Mouse (Mus musculus) lung, adult 10 weeks (tissue): ENCODE results near the gene Cog3. TPM values are rescaled to one million over a fixed set of nuclear protein-coding genes. Genes with fewer than 3 reads are reported as not detected.

Experiments
- polyA plus RNA-seq: library from polyadenylated mRNA; stranded (reverse); fragments of 350-450 nt; fragmentation: Illumina TruSeq; extraction: RNeasy Lipid Tissue Mini Kit (QIAGEN cat#74804); gene quantifications from one replicate; pipeline ENCODE4 v1.2.3, GENCODE M21; 2014; ENCODE audit warnings: low read depth, low replicate concordance; ENCODE audit not compliant: insufficient read depth

Cog3 gene
- polyA plus RNA-seq, result 12.6 TPM

DNA sequence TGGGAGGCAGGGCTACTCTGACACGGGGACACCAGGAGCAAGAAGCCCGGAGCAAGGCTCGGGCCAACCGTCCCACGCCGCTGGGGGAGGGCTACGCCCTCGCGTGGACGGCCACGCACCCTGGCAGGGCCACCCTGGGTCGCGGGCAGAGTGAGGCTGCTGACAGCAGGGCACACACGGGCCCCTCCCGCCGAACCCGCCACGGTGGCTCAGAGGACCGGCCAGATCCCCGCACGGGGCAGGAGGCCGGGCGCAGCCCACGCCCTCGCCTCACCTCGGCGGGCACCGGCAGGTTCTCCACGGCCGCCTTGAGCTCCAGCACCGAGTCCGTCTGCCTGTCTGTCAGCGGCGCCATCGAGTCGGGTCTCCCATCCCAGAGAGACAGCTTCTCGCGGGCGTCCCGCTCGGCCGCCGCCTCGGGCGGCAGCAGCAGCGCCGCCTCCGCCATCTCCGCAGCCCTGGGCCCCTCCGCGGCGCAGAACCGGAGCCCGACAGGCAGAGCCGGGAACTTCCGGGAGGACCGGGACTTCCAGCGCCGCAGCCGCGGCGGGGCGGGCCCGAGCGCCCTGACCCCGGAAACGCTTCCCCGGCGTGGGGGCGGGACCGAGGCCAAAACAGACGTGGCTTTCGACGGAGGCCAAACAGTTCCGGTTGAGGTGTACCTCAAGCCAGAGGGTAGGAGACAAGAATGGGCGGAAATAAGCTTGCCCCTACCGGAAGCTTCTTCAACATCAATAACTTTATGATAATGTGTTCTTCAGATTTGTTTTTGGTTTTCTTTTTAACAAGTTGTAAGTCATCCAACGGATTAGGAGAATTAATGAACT lies at the start of gene Cog3:
Gene Cog3, minus strand, starts transcription at position 527 of the 827 bp plus-strand sequence.

DNA sequence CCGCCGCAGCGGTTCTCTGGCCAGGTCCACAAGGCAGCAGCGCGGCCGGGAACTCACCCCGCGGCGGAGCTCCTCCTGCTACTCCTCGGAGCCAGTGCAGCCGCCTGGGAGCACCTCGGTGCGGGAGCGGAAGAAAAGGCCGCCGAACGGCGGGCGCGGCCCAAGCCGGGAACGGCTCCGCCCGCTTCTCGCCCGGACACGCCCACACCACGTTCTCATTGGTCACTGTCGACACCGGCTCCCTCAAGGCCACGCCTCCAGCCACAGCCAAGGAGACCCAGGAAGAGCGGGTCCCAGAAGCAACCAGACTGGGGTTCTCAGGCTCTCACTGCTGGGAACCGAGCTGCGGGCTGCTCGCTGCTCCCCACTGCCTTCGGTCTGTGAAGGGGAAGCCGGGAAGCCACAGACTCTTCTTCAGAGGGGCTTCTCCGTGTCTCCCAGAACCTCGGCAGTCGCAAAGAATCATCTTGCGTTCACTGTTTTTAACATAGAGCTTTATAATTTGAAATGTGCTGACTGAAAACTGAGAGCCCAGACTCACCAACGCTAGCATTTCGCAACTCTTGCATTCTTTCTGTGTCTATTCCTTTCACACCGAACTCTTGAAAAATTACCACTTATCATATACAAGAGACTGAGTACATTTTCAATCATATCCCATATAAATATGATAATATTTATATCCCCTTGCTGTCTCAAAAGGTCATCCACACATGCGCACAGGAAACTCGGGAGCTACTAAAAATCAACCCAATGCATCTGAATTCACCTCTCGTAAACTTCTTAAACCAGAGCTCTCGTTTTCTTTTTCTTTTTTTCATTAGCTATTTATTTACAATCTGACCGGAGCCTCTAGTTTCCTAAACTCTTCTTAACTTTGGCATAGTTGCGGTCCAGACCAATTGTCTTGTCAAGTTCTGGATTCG lies 32.8 kb upstream of the Cog3 start, which contains the start of gene Slc25a30:
Gene Slc25a30, minus strand, starts transcription at position 170 of the 926 bp plus-strand sequence.

Other genes starting within 250 kb of the Cog3 start
- not detected for gene Spert, start 161.4 kb downstream of the Cog3 start, polyA plus RNA-seq
- gene Erich6b, start 112.3 kb downstream of the Cog3 start, polyA plus RNA-seq, result not detected
- 5.4 TPM for gene Slc25a30, start 32.5 kb upstream of the Cog3 start, polyA plus RNA-seq
- gene Tpt1, start 90.6 kb upstream of the Cog3 start, polyA plus RNA-seq, result 5,127 TPM
- gene Kctd4, start 200.5 kb upstream of the Cog3 start, polyA plus RNA-seq, result not detected